Mouse (Mus musculus): ENCODE measurements at regions not wholly inside any gene's neighbourhood (a gene's known extent, or its start where the extent isn't known, plus 50 kb on each side); places are given as distances from the start of the nearest gene placed in this dataset.
A peak's percentile ranks its signal among the peaks of the same experiment; 100 is the strongest.
"Not testable (repeated sequence)": the region's sequence is repeated elsewhere in the genome, so short reads cannot be mapped to it uniquely, and the experiment has no call there.

DNA sequence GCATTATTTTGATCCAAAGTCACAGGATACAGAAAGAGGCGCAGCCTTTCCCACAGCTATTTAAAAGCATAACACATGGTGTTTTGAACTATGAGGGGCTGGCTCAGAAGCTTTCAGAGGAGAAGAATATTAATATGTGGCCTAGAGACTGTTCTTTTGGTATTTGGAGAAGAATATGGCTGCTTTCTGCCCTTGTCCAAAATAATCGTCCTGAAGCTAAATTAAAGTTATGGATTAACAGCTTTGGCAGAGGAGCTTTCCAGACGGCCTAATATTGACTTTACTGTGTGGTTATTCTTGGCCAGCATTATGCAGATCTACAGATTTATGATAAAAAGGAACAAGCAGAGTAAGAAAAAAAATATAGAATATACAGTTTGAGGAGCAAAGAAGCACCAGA, 222.4 kb upstream of the Tmprss15 start:
- H3K27ac ChIP-seq (ENCODE audit: insufficient read depth, low read length), result no peak overlapping the region
- no peak overlapping the region for H3K9ac ChIP-seq (ENCODE audit: low read depth, poor library complexity, severe bottlenecking)
- H3K4me3 ChIP-seq (ENCODE audit: low read depth, low read length), result no peak overlapping the region
- TF ChIP-seq EP300 (IDR thresholded peaks at IDR 0.05; ENCODE audit: insufficient read depth, low read depth, low read length), result no peak
- no peaks in the 10 kb centered on the region for H3K4me1 ChIP-seq (ENCODE audit: control insufficient read depth, insufficient read depth, low read length)
- H3K9me3 ChIP-seq (replicated peaks; ENCODE audit: control insufficient read depth, insufficient read depth, low read length, poor library complexity, severe bottlenecking), result no peaks in the 10 kb centered on the region
- H3K27me3 ChIP-seq (ENCODE audit: control insufficient read depth, insufficient read depth, low read length, poor library complexity, severe bottlenecking), result no peaks in the 10 kb centered on the region
- no peaks in the 10 kb centered on the region for H3K36me3 ChIP-seq (ENCODE audit: control insufficient read depth, insufficient read depth, low read length, poor library complexity, severe bottlenecking)

DNA sequence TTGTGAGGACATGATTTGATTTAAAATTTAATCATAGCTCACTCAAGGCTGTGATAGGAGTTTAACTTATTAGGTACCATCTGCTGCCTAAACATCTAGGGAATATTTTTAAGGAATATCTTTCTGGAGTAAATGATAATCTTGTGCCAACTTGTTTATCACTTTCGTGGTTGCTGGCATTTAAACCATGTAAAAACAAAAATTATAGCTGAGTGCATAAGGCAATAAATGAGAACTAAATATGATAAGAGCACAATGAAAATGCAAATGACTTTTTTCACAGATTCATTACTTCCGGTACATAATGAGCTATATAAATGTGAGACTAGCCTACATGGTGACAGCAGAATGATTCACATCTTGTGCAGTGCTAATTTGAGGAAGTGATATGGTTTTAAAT, 221.8 kb upstream of the Tmprss15 start:
- no peaks in the 10 kb centered on the region for H3K27me3 ChIP-seq (ENCODE audit: control insufficient read depth, insufficient read depth, low read length, poor library complexity, severe bottlenecking)
- H3K36me3 ChIP-seq (ENCODE audit: control insufficient read depth, insufficient read depth, low read length, poor library complexity, severe bottlenecking), result no peaks in the 10 kb centered on the region
- H3K9me3 ChIP-seq (replicated peaks; ENCODE audit: control insufficient read depth, insufficient read depth, low read length, poor library complexity, severe bottlenecking), result no peaks in the 10 kb centered on the region
- no peaks in the 10 kb centered on the region for H3K4me1 ChIP-seq (ENCODE audit: control insufficient read depth, insufficient read depth, low read length)
- no peak overlapping the region for H3K27ac ChIP-seq (ENCODE audit: insufficient read depth, low read length)
- no peak for TF ChIP-seq EP300 (IDR thresholded peaks at IDR 0.05; ENCODE audit: insufficient read depth, low read depth, low read length)
- TF ChIP-seq POLR2A (IDR thresholded peaks at IDR 0.05; ENCODE audit: insufficient read depth, low read length), result no peak
- TF ChIP-seq CTCF (IDR thresholded peaks at IDR 0.05; ENCODE audit: low read depth, low read length), result no peak
- H3K9ac ChIP-seq (ENCODE audit: low read depth, poor library complexity, severe bottlenecking), result no peak overlapping the region
- H3K4me3 ChIP-seq (ENCODE audit: low read depth, low read length), result no peak overlapping the region

DNA sequence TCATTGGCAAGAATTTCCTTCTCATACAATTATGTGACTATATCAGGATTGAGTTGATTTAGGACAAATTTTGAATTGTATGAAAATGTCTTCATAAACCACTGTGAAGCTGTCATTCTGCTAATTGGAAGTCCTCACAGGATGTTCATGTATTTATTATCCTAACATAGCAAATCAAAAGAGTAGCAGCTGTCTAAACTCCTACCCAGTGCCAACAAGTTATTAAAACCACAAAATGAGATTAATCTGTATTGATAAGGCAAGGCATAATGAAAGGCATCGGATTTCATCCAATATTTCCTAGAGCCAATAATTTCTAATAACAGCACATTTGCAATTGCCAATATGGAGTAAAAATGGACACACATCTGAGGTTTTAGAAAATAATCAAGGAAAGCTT, 217.6 kb upstream of the Tmprss15 start:
- H3K9ac ChIP-seq (ENCODE audit: low read depth, poor library complexity, severe bottlenecking), result no peak overlapping the region
- no peak overlapping the region for H3K27ac ChIP-seq (ENCODE audit: insufficient read depth, low read length)
- TF ChIP-seq CTCF (IDR thresholded peaks at IDR 0.05; ENCODE audit: low read depth, low read length), result no peak
- TF ChIP-seq POLR2A (IDR thresholded peaks at IDR 0.05; ENCODE audit: insufficient read depth, low read length), result no peak
- TF ChIP-seq EP300 (IDR thresholded peaks at IDR 0.05; ENCODE audit: insufficient read depth, low read depth, low read length), result no peak
- H3K36me3 ChIP-seq (ENCODE audit: control insufficient read depth, insufficient read depth, low read length, poor library complexity, severe bottlenecking), result no peaks in the 10 kb centered on the region
- H3K4me3 ChIP-seq (ENCODE audit: low read depth, low read length), result no peak overlapping the region
- no peaks in the 10 kb centered on the region for H3K27me3 ChIP-seq (ENCODE audit: control insufficient read depth, insufficient read depth, low read length, poor library complexity, severe bottlenecking)
- no peaks in the 10 kb centered on the region for H3K9me3 ChIP-seq (replicated peaks; ENCODE audit: control insufficient read depth, insufficient read depth, low read length, poor library complexity, severe bottlenecking)
- no peaks in the 10 kb centered on the region for H3K4me1 ChIP-seq (ENCODE audit: control insufficient read depth, insufficient read depth, low read length)

DNA sequence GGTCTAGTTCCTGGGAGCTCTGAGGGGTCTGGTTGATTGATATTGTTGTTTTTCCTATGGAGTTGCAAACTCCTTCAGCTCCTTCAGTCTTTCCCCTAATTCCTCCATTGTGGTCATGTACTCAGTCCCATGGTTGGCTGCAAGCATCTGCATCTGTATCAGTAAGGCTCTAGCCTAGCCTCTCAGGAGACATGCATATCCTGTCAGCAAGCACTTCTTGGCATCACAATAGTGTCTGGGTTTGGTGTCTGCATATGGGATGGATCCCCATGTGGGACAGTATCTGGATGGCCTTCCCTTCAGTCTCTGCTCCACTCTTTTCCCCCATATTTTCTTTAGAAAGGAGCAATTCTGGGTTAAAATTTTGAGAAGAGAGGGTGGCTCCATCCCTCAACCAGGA, 205.7 kb upstream of the Tmprss15 start:
- TF ChIP-seq EP300 (IDR thresholded peaks at IDR 0.05; ENCODE audit: insufficient read depth, low read depth, low read length), result 0 out of 2 replicates have a peak, but pooled peaks have one; percentile 26
- H3K4me3 ChIP-seq (ENCODE audit: low read depth, low read length); H3K9me3 ChIP-seq (replicated peaks; ENCODE audit: control insufficient read depth, insufficient read depth, low read length, poor library complexity, severe bottlenecking); H3K36me3 ChIP-seq (ENCODE audit: control insufficient read depth, insufficient read depth, low read length, poor library complexity, severe bottlenecking); H3K4me1 ChIP-seq (ENCODE audit: control insufficient read depth, insufficient read depth, low read length); H3K27me3 ChIP-seq (ENCODE audit: control insufficient read depth, insufficient read depth, low read length, poor library complexity, severe bottlenecking); H3K9ac ChIP-seq (ENCODE audit: low read depth, poor library complexity, severe bottlenecking): not testable (repeated sequence)
- peak overlapping the region; percentile 19; the same call in 1 of the 2 replicates for H3K27ac ChIP-seq (ENCODE audit: insufficient read depth, low read length)

DNA sequence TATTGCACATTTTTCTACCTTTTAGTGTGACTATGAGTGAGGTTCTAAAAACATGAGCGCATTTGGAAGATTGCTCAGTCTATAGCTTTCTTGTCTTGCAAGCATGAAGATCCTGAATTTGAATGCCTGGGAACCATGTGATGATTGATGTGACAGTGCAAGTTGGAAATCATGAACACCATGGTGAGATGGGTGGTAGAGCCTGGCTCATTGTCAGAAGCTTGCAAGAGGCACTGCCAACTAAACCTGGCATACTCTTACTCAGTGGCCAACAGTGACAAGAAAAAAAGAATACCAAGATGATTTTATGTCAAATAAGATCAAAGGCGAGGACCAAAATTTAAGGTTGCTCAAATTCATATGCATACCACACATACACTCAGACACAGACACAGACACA, 188.1 kb upstream of the Tmprss15 start:
- Histone ChIP-seq H3K4me1 (ENCODE audit: control insufficient read depth, insufficient read depth, low read length) (no peaks in the 10 kb centered on the region), H3K27me3 (ENCODE audit: control insufficient read depth, insufficient read depth, low read length, poor library complexity, severe bottlenecking) (no peaks in the 10 kb centered on the region), H3K36me3 (ENCODE audit: control insufficient read depth, insufficient read depth, low read length, poor library complexity, severe bottlenecking) (no peaks in the 10 kb centered on the region), H3K4me3 (ENCODE audit: low read depth, low read length) (no peak overlapping the region), H3K27ac (ENCODE audit: insufficient read depth, low read length) (no peak overlapping the region), H3K9me3 (replicated peaks; ENCODE audit: control insufficient read depth, insufficient read depth, low read length, poor library complexity, severe bottlenecking) (no peaks in the 10 kb centered on the region), H3K9ac (ENCODE audit: low read depth, poor library complexity, severe bottlenecking) (no peak overlapping the region)
- TF ChIP-seq CTCF (IDR thresholded peaks at IDR 0.05; ENCODE audit: low read depth, low read length) (no peak), POLR2A (IDR thresholded peaks at IDR 0.05; ENCODE audit: insufficient read depth, low read length) (no peak), EP300 (IDR thresholded peaks at IDR 0.05; ENCODE audit: insufficient read depth, low read depth, low read length) (no peak)

DNA sequence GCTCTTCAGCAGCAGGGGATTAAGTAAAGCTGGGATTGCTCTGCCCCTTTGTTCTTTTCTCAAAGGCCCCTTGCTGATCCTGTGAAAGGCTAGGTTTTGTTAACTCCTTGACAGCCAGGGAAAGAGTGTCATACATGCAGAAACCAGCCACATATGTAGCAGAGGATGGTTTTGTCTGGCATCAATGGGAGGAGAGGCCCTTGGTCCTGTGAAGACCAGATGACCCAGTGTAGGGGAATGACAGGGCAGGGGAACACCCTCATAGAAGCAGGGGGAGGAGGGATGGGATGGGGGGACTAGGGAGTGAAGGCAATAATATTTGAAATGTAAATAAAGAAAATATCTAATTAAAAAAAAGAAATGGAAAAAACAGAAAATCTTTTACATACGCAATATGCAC, 165.6 kb upstream of the Tmprss15 start:
- Histone ChIP-seq H3K27me3 (ENCODE audit: control insufficient read depth, insufficient read depth, low read length, poor library complexity, severe bottlenecking) (no peaks in the 10 kb centered on the region), H3K9me3 (replicated peaks; ENCODE audit: control insufficient read depth, insufficient read depth, low read length, poor library complexity, severe bottlenecking) (no peaks in the 10 kb centered on the region), H3K4me1 (ENCODE audit: control insufficient read depth, insufficient read depth, low read length) (no peaks in the 10 kb centered on the region), H3K4me3 (ENCODE audit: low read depth, low read length) (no peak overlapping the region), H3K36me3 (ENCODE audit: control insufficient read depth, insufficient read depth, low read length, poor library complexity, severe bottlenecking) (no peaks in the 10 kb centered on the region), H3K27ac (ENCODE audit: insufficient read depth, low read length) (no peak overlapping the region), H3K9ac (ENCODE audit: low read depth, poor library complexity, severe bottlenecking) (no peak overlapping the region)
- no peak for TF ChIP-seq CTCF (IDR thresholded peaks at IDR 0.05; ENCODE audit: low read depth, low read length)
- no peak for TF ChIP-seq POLR2A (IDR thresholded peaks at IDR 0.05; ENCODE audit: insufficient read depth, low read length)
- no peak for TF ChIP-seq EP300 (IDR thresholded peaks at IDR 0.05; ENCODE audit: insufficient read depth, low read depth, low read length)
